Mouse (Mus musculus): ENCODE data around the gene Ogdh.

DNA sequence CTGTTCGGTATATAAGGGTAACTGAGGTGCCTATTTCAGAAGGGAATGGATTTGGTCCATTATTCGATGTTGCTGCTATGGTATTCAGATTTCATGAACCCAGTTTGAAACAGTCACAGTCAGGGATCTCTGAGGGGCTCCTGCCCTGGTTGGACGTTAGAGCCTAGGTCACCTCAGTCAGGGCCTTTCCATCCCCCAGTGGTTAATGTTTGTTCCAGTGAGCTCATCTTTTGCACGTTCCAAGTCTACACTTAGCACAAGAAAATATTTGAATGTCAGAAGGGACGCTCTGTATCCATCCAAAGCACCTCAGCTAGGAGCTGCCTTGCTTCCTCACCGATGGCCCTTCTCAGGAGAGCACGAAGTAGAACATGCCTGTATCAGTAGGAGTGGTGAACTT is 43.9 kb downstream of the Ogdh start:
- TF ChIP-seq CTCF (IDR thresholded peaks at IDR 0.05; ENCODE audit: low read depth) (no peak), EP300 (IDR thresholded peaks at IDR 0.05; ENCODE audit: low read depth) (no peak)

All from liver, postnatal 0 days (tissue).